ENCODE assay signal across 21 mouse cellular contexts in genomic region chr3:69497178-69497577, GRCm38 (mm10).
DNase-seq lines count a peak whose midpoint lies in the region; ATAC-seq lines count a peak whose summit lies in the region.
"Had no signal": no experiment of that assay in that cellular context is flagged by ENCODE, and none has a peak within 500 bp of the region (broad histone marks: within the 10 kb centered on the region; RNA-seq: fewer than 3 reads in every experiment).

No protein-coding gene starts in this region.

- DNase-seq in frontal cortex, postnatal 10 days (ENCODE audit: low spot score in 2 of 2): no peak
- peak; percentile 43 to 61 for DNase-seq in frontal cortex, postnatal 36 days (ENCODE audit: low spot score in 2 of 2)
- DNase-seq in frontal cortex, postnatal 14 days (ENCODE audit: low spot score in 2 of 2): no peak
- peak; percentile 68 for DNase-seq in right cerebral cortex, adult 18-20 months
- DNase-seq in right cerebral cortex, postnatal 10 days (ENCODE audit: low spot score in 2 of 2): no peak
- DNase-seq in brain, adult 2 months (ENCODE audit: low read depth, low spot score): peak; percentile 81
- DNase-seq: adrenal gland, adult 8-10 months; adrenal gland, postnatal 14 days; adrenal gland, postnatal 36 days; B cell, adult 2 months; cerebellum, adult 11-12 months; cerebellum, adult 2 months; cerebellum, adult 9-10 months; cerebellum, postnatal 10 days; cerebellum, postnatal 25 days had no signal

- ATAC-seq in frontal cortex, adult (ENCODE audit: low TSS enrichment): peak; percentile 72
- ATAC-seq: activated CD4-positive, CD25-positive, alpha-beta regulatory T cell, adult 4 months; CD4-positive, CD25-positive, alpha-beta regulatory T cell, adult 4 months; forebrain, embryonic 13.5 days; forebrain, embryonic 15.5 days; Patski had no signal

Comparison
In these comparisons a context has a peak if more than half of its experiments do, and no peak if none do; other contexts are left out.
1. DNase-seq: peak in frontal cortex, postnatal 36 days (2 of 2), right cerebral cortex, adult 18-20 months (single experiment) and brain, adult 2 months (single experiment); none in frontal cortex, postnatal 10 days (0 of 2), frontal cortex, postnatal 14 days (0 of 2) and right cerebral cortex, postnatal 10 days (0 of 2).